Mouse (Mus musculus) monocyte, adult 5-6 weeks (primary cell): ENCODE results near the gene Tax1bp3. TPM values are rescaled to one million over a fixed set of nuclear protein-coding genes. Genes with fewer than 3 reads are reported as not detected.

Source experiments
- ATAC-seq: fragments of 153-309, 156-312 bp; replicated peaks from 2 replicates; pipeline ENCODE4 v1.8.0; 2017; ENCODE audit warnings: mild to moderate bottlenecking; ENCODE audit not compliant: low TSS enrichment, insufficient number of reproducible peaks, severe bottlenecking, poor library complexity, low FRiP score
- total RNA-seq: library from RNA; stranded (forward); fragments of 200-1000, 200-491, 200-594 nt; gene quantifications from 3 replicates; pipeline ENCODE4 v1.2.3, GENCODE M21; 2017

The Tax1bp3 gene
- total RNA-seq, 1 experiment from 2014 or later, result 14.2 TPM

- ATAC-seq, result no peak
Observed at GRCm38 (mm10) chr11:73168576-73168975, 8.3 kb upstream of the Tax1bp3 start.

- peak; percentile 72 for ATAC-seq
Observed at GRCm38 (mm10) chr11:73169231-73169630, 7.7 kb upstream of the Tax1bp3 start.

- no peak for ATAC-seq
Observed at GRCm38 (mm10) chr11:73172186-73172585, 4.7 kb upstream of the Tax1bp3 start.

GRCm38 (mm10) chr11:73175612-73176011 is 1.3 kb upstream of the Tax1bp3 start:
- ATAC-seq, result no peak

- ATAC-seq, result no peak
Observed at GRCm38 (mm10) chr11:73176186-73176585, 697 bp upstream of the Tax1bp3 start.

GRCm38 (mm10) chr11:73177509-73177875 is 609 bp downstream of the Tax1bp3 start:
- ATAC-seq, result no peak

GRCm38 (mm10) chr11:73177895-73178294 is 1.0 kb downstream of the Tax1bp3 start:
- no peak for ATAC-seq

GRCm38 (mm10) chr11:73185872-73186615 is 9.2 kb downstream of the Tax1bp3 start:
- ATAC-seq, result peak; percentile 38

- no peak for ATAC-seq
Observed at GRCm38 (mm10) chr11:73187231-73187630, 10.3 kb downstream of the Tax1bp3 start.

- peak; percentile 48 for ATAC-seq
Observed at GRCm38 (mm10) chr11:73193047-73193446, 16.2 kb downstream of the Tax1bp3 start.

- ATAC-seq, result no peak
Observed at GRCm38 (mm10) chr11:73194444-73194843, 17.6 kb downstream of the Tax1bp3 start.

- ATAC-seq, result no peak
Observed at GRCm38 (mm10) chr11:73198190-73198589, 21.3 kb downstream of the Tax1bp3 start.

- ATAC-seq, result peak; percentile 88
Observed at GRCm38 (mm10) chr11:73198603-73199229, 21.8 kb downstream of the Tax1bp3 start, which contains the start of gene Ctns. Gene Ctns, minus strand, starts transcription at chr11:73199042.

GRCm38 (mm10) chr11:73199230-73199712 is 22.4 kb downstream of the Tax1bp3 start, which contains the start of gene Shpk:
Gene Shpk, plus strand, starts transcription at chr11:73199460.
- ATAC-seq, result peak; percentile 95

GRCm38 (mm10) chr11:73199879-73200278 is 23.0 kb downstream of the Tax1bp3 start:
- ATAC-seq, result no peak

- no peak for ATAC-seq
Observed at GRCm38 (mm10) chr11:73201021-73201420, 24.1 kb downstream of the Tax1bp3 start.

GRCm38 (mm10) chr11:73201597-73201996 is 24.7 kb downstream of the Tax1bp3 start:
- ATAC-seq, result no peak

- no peak for ATAC-seq
Observed at GRCm38 (mm10) chr11:73203895-73204294, 27.0 kb downstream of the Tax1bp3 start.

- ATAC-seq, result no peak
Observed at GRCm38 (mm10) chr11:73205194-73205593, 28.3 kb downstream of the Tax1bp3 start.

GRCm38 (mm10) chr11:73207621-73208020 is 30.7 kb downstream of the Tax1bp3 start:
- ATAC-seq, result no peak
